Mouse (Mus musculus) stomach, postnatal 0 days (tissue): ENCODE measurements at regions not wholly inside any gene's neighbourhood (a gene's known extent, or its start where the extent isn't known, plus 50 kb on each side); places are given as distances from the start of the nearest gene placed in this dataset.
A peak's percentile ranks its signal among the peaks of the same experiment; 100 is the strongest.

Source experiments
- ATAC-seq: fragments of 200-750 bp; cut with Nextera tagmentation; 2 replicates; pipeline ENCODE4 v1.8.0; 2017; ENCODE audit not compliant: low FRiP score, low TSS enrichment
- DNase-seq: peaks from one replicate; pipeline ENCODE4 v3.0.0-alpha.2; 2016; ENCODE audit warnings: low spot score
- H3K27ac ChIP-seq: fragments of 300-500 bp; sonication (generic); replicated peaks from 2 replicates; pipeline ENCODE4 v1.5.1; 2014; ENCODE audit warnings: mild to moderate bottlenecking, control low read depth
- H3K27me3 ChIP-seq: fragments of 300-500 bp; sonication (generic); 2 replicates; pipeline ENCODE4 v1.6.1; 2014; ENCODE audit warnings: low read length; ENCODE audit not compliant: control insufficient read depth, insufficient read depth
- H3K36me3 ChIP-seq: fragments of 300-500 bp; sonication (generic); 2 replicates; pipeline ENCODE4 v1.6.1; 2014; ENCODE audit warnings: low read length, mixed read lengths; ENCODE audit not compliant: control insufficient read depth, insufficient read depth
- H3K4me1 ChIP-seq: fragments of 300-500 bp; sonication (generic); replicated peaks from 2 replicates; pipeline ENCODE4 v1.6.1; 2014; ENCODE audit warnings: antibody characterized with exemption; ENCODE audit not compliant: control insufficient read depth, insufficient read depth
- H3K4me2 ChIP-seq: fragments of 300-500 bp; sonication (generic); replicated peaks from 2 replicates; pipeline ENCODE4 v1.6.1; 2014; ENCODE audit warnings: low read depth, mild to moderate bottlenecking, control low read depth, moderate library complexity
- H3K4me3 ChIP-seq: fragments of 300-500 bp; sonication (generic); 2 replicates; pipeline ENCODE4 v1.5.1; 2014; ENCODE audit warnings: low read depth, low read length, control low read depth
- H3K9ac ChIP-seq: fragments of 300-500 bp; sonication (generic); 2 replicates; pipeline ENCODE4 v1.6.1; 2014; ENCODE audit warnings: mild to moderate bottlenecking, low read length, control low read depth, mixed read lengths
- H3K9me3 ChIP-seq: fragments of 300-500 bp; sonication (generic); 2 replicates; pipeline ENCODE4 v1.6.1; 2016; ENCODE audit warnings: low read length; ENCODE audit not compliant: control insufficient read depth
- CTCF ChIP-seq: IDR thresholded peaks from 2 replicates; pipeline ENCODE4 v1.5.1; 2016; ENCODE audit warnings: antibody characterized with exemption, low read depth, mild to moderate bottlenecking, moderate library complexity
- EP300 ChIP-seq: optimal IDR thresholded peaks from 2 replicates; pipeline ENCODE3; 2016; ENCODE audit warnings: antibody characterized with exemption
- WGBS: fragments of 180-500 bp; shearing (Covaris S2); extraction: QIAGEN DNeasy Blood & Tissue Kit; methylation state at CpG from one replicate; pipeline ENCODE4 v1.1.7; 2014; 5-methylcytosine and 5-hydroxymethylcytosine counted together

GRCm38 (mm10) chr19:22071701-22072100, 67.1 kb upstream of the Trpm3 start:
- no peak overlapping the region for H3K27ac ChIP-seq
- H3K36me3 ChIP-seq = no peaks in the 10 kb centered on the region
- no peaks in the 10 kb centered on the region for H3K4me1 ChIP-seq
- 31% methylated on average over 3 of the region's 3 CpGs for WGBS
- no peak overlapping the region for H3K4me2 ChIP-seq
- H3K27me3 ChIP-seq = no peaks in the 10 kb centered on the region
- no peaks in the 10 kb centered on the region for H3K9me3 ChIP-seq
- ATAC-seq (no peak), DNase-seq (no peak)
- no peak for TF ChIP-seq EP300
- TF ChIP-seq CTCF = peak; percentile 39
- H3K4me3 ChIP-seq = no peak overlapping the region
- H3K9ac ChIP-seq = no peak overlapping the region

GRCm38 (mm10) chr19:22074042-22074441, 64.8 kb upstream of the Trpm3 start:
- Histone ChIP-seq H3K4me2 (no peak overlapping the region), H3K36me3 (no peaks in the 10 kb centered on the region), H3K4me3 (no peak overlapping the region), H3K9me3 (no peaks in the 10 kb centered on the region), H3K4me1 (no peaks in the 10 kb centered on the region), H3K27ac (no peak overlapping the region), H3K27me3 (no peaks in the 10 kb centered on the region), H3K9ac (no peak overlapping the region)
- DNase-seq = no peak
- no peak for TF ChIP-seq EP300
- TF ChIP-seq CTCF = no peak
- ATAC-seq = no peak
- WGBS = 67% methylated on average over 7 of the region's 7 CpGs

DNA sequence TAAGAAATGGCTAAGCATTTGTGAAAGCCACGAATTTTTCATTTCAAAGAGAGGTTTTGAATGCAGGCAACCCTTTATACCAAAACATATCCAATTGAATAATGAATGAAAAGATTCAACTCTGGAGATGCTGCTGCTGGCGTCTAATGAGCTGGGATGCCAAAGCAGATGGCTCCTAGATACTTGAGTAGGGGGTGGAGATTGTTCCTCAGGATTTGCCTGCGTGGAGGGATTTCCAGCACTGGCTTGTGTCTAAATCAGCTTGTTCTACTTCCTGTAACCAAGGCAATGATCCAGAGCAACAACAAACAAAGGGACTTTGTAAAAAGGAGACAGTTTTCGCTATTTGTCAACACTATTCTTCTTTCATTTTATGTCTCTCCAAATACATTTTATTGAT, 57.4 kb upstream of the Trpm3 start:
- DNase-seq = no peak
- Histone ChIP-seq H3K9me3 (no peaks in the 10 kb centered on the region), H3K9ac (no peak overlapping the region), H3K4me1 (no peaks in the 10 kb centered on the region), H3K27ac (no peak overlapping the region), H3K4me2 (no peak overlapping the region), H3K27me3 (no peaks in the 10 kb centered on the region), H3K4me3 (no peak overlapping the region), H3K36me3 (no peaks in the 10 kb centered on the region)
- ATAC-seq = no peak
- TF ChIP-seq EP300 = no peak
- TF ChIP-seq CTCF = no peak
- whole genome bisulfite sequencing = 48% methylated on average over 4 of the region's 4 CpGs
